Mouse (Mus musculus): ENCODE measurements around the gene Tmem200a. TPM values are rescaled to one million over a fixed set of nuclear protein-coding genes. Genes with fewer than 3 reads are reported as not detected.

Gene Tmem200a
- polyA plus RNA-seq, 1 experiment from 2014 or later = 27.6 TPM

Other genes with a start within 250 kb of the Tmem200a start
- 0.77 and 0.86 TPM in 2 replicates for gene Gm9767, start 797 bp downstream of the Tmem200a start, polyA plus RNA-seq (2014; fragmentation: Nextera tagmentation; extraction: Ambion mirVana)
- gene Samd3, start 150.7 kb upstream of the Tmem200a start, polyA plus RNA-seq (2014; fragmentation: Nextera tagmentation; extraction: Ambion mirVana) = 0.29 and 0.35 TPM in 2 replicates

Data from hindbrain, embryonic 14.5 days (tissue).